Mouse (Mus musculus) MEL (cell line): ENCODE results near the gene Sema5a.

ENCODE experiments used
- CHD2 ChIP-seq: IDR thresholded peaks from 2 replicates; pipeline ENCODE4 v1.6.1; 2011; ENCODE audit warnings: low read length, improper control_type of control experiment
- CTCF ChIP-seq, 3 experiments: IDR thresholded peaks in 2 of 3; conservative IDR thresholded peaks in 1 of 3; 2 replicates each; pipeline ENCODE4 v1.5.1; 2011 to 2012; ENCODE audit warnings: low read length in 3 of 3, low read depth in 2 of 3, mild to moderate bottlenecking in 2 of 3, improper control_type of control experiment in 1 of 3, inconsistent platforms in 1 of 3, mixed read lengths in 1 of 3, moderate library complexity in 1 of 3; ENCODE audit not compliant: control insufficient read depth in 1 of 3, insufficient read depth in 1 of 3, poor library complexity in 1 of 3, severe bottlenecking in 1 of 3
- E2F4 ChIP-seq: IDR thresholded peaks from 2 replicates; pipeline ENCODE4 v1.6.1; 2011; ENCODE audit warnings: low read depth, low read length, improper control_type of control experiment, borderline replicate concordance
- MAFK ChIP-seq: IDR thresholded peaks from 2 replicates; pipeline ENCODE4 v1.6.1; 2011; ENCODE audit warnings: low read depth, mild to moderate bottlenecking, low read length, improper control_type of control experiment, borderline replicate concordance
- MAX ChIP-seq: IDR thresholded peaks from 2 replicates; pipeline ENCODE4 v1.6.1; 2011; ENCODE audit warnings: low read length, improper control_type of control experiment
- POLR2A ChIP-seq, 2 experiments: IDR thresholded peaks; 2 replicates each; pipeline ENCODE4 v1.6.1; 2011 to 2012; ENCODE audit warnings: low read length in 2 of 2, mild to moderate bottlenecking in 2 of 2, control low read depth in 1 of 2, improper control_type of control experiment in 1 of 2, low read depth in 1 of 2, moderate library complexity in 1 of 2; ENCODE audit not compliant: control insufficient read depth in 1 of 2, insufficient read depth in 1 of 2, poor library complexity in 1 of 2
- TBP ChIP-seq: IDR thresholded peaks from 2 replicates; pipeline ENCODE4 v1.8.0; 2011; ENCODE audit warnings: low read depth, low read length, improper control_type of control experiment
- TCF12 ChIP-seq: IDR thresholded peaks from 2 replicates; pipeline ENCODE4 v1.6.1; 2014; ENCODE audit warnings: low read depth, mild to moderate bottlenecking, inconsistent platforms, low read length, improper control_type of control experiment, moderate library complexity
- UBTF ChIP-seq: IDR thresholded peaks from 2 replicates; pipeline ENCODE4 v1.6.1; 2012; ENCODE audit warnings: low read depth, mild to moderate bottlenecking, inconsistent platforms, low read length, improper control_type of control experiment, moderate library complexity, borderline replicate concordance; ENCODE audit not compliant: insufficient read depth
- USF1 ChIP-seq: IDR thresholded peaks from 2 replicates; pipeline ENCODE4 v1.6.1; 2014; ENCODE audit warnings: low read depth, mild to moderate bottlenecking, inconsistent platforms, low read length, improper control_type of control experiment, moderate library complexity
- ZC3H11A ChIP-seq: IDR thresholded peaks from 2 replicates; pipeline ENCODE4 v1.6.1; 2012; ENCODE audit warnings: low read depth, mild to moderate bottlenecking, inconsistent platforms, low read length, improper control_type of control experiment
- ZNF384 ChIP-seq: IDR thresholded peaks from 2 replicates; pipeline ENCODE4 v1.6.1; 2012; ENCODE audit warnings: low read depth, mild to moderate bottlenecking, inconsistent platforms, low read length, improper control_type of control experiment

DNA sequence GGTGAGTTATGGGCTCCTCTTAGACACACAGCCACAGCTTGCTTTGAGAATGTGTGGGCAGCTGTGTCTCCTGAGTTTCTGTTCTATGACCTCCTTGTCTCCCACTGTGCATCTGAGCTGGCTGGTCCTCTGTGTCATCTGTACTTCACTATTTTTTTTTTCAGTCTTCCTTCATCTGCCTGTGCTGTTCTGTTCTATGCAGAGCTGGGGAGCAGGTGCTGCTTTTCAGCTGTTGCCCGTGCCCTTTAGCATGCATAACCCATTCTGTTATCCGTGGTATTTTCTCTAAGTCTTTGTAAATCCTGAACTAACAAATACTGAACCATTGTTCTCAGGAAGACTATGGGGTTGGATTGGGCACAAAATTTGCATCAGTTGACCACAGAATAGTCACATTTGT, 86.4 kb downstream of the Sema5a start:
- TF ChIP-seq TCF12, result no peak
- TF ChIP-seq POLR2A (IDR thresholded peaks at IDR 0.05; ENCODE audit: control insufficient read depth in 1 of 2, insufficient read depth in 1 of 2, low read depth in 1 of 2, low read length in 2 of 2, poor library complexity in 1 of 2), result no peak
- TF ChIP-seq CTCF (IDR thresholded peaks at IDR 0.05 in 2 of 3, conservative IDR thresholded peaks at IDR 0.05 in 1 of 3; ENCODE audit: control insufficient read depth in 1 of 3, insufficient read depth in 1 of 3, low read depth in 2 of 3, low read length in 3 of 3, poor library complexity in 1 of 3, severe bottlenecking in 1 of 3), result no peak
- no peak for TF ChIP-seq USF1
- TF ChIP-seq ZC3H11A, result no peak
- TF ChIP-seq E2F4, result no peak
- no peak for TF ChIP-seq MAFK
- TF ChIP-seq MAX, result no peak
- no peak for TF ChIP-seq TBP
- TF ChIP-seq UBTF, result no peak
- no peak for TF ChIP-seq CHD2
- no peak for TF ChIP-seq ZNF384
